Mouse (Mus musculus) bone marrow macrophage, adult 2 months (primary cell): ENCODE results near the gene Drg1. TPM values are rescaled to one million over a fixed set of nuclear protein-coding genes. Genes with fewer than 3 reads are reported as not detected.
"Not testable (repeated sequence)": the region's sequence is repeated elsewhere in the genome, so short reads cannot be mapped to it uniquely, and the experiment has no call there.

Experiments used
- H3K27ac ChIP-seq: 2 replicates; pipeline ENCODE4 v1.5.1; 2012; ENCODE audit warnings: low read depth, low read length; ENCODE audit not compliant: insufficient read depth
- H3K4me1 ChIP-seq: 2 replicates; pipeline ENCODE4 v1.6.1; 2012; ENCODE audit warnings: low read length; ENCODE audit not compliant: control insufficient read depth, insufficient read depth
- H3K4me3 ChIP-seq: 2 replicates; pipeline ENCODE4 v1.5.1; 2012; ENCODE audit warnings: mild to moderate bottlenecking, low read length, moderate library complexity; ENCODE audit not compliant: insufficient read depth
- polyA plus RNA-seq: library from polyadenylated mRNA; stranded (reverse); fragments of >200 nt; gene quantifications from 2 replicates; pipeline ENCODE4 v1.2.4, GENCODE M21; 2012; ENCODE audit not compliant: missing spikeins, insufficient read depth, insufficient read length

Drg1 gene
- polyA plus RNA-seq, 1 experiment = 75.0 TPM

GRCm38 (mm10) chr11:3167129-3167528, 99.1 kb downstream of the Drg1 start:
- not testable (repeated sequence) for H3K4me3 ChIP-seq, H3K4me1 ChIP-seq, H3K27ac ChIP-seq

DNA sequence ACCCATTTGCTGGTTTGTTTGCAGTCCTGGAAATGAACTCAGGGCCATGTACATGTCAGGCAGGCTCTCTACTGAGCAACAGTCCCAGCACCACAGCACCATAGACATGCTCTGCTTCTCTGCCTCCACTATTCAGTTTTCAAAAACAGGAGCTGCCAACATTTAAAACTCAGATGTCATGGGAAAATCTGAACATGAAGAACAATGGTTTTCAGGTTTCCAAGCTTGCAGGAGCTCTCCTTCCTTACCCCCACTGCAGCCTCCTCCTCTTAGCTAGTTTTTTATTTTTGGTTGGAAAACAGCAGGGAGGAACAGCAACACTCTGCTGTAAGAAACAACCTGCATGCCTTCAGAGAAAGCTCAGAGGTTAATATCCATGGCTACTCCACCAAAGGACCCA, 99.9 kb downstream of the Drg1 start:
- H3K4me1 ChIP-seq, H3K4me3 ChIP-seq, H3K27ac ChIP-seq: not testable (repeated sequence)

DNA sequence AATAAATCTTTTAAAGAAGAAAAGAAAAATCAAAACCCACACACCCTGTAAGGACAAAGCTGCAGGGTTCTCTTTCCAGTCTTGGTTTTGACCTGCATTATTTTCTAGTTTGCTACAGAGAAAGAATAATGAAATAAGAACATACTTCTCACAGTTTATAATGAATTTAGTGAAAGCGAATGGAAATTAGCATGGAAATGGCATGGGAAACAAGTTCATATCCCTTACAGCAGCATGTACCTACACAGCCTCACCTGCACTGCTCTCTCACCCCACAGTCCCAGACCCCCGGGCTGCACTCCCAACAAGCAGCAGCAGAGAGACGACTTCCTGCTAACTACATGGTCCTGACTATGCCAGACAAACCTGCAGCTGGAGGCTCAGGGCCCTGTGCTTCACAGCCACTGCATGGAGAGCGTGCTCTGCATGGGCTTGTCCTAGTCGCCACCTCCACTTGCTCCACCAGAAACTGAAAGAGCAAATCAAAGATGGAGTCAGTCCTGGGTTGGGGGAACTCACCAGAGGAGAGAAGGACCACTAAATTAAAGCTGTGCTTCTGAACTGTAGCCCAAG, 100.9 kb downstream of the Drg1 start:
- not testable (repeated sequence) for H3K4me1 ChIP-seq, H3K27ac ChIP-seq, H3K4me3 ChIP-seq

GRCm38 (mm10) chr11:3163661-3164060, 102.6 kb downstream of the Drg1 start:
- not testable (repeated sequence) for H3K4me1 ChIP-seq, H3K27ac ChIP-seq, H3K4me3 ChIP-seq

DNA sequence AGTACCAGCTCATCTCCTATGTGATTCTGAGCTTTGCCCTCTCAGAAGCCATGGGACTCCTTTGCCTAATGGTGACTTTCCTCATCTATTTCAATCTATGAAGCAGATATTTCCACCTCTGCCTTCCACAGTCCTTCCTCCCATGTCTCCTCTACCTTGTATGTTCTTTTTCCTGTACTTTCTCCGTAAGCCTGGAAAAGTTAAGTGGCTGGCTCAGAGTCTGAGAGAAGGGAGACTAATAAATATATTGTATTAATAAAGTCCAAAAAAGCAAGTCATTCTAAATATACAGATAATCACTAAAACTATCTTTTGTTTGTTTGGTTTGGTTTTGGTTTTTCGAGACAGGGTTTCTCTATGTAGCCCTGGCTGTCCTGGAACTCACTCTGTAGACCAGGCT, 103.1 kb downstream of the Drg1 start:
- not testable (repeated sequence) for H3K4me1 ChIP-seq, H3K4me3 ChIP-seq, H3K27ac ChIP-seq

GRCm38 (mm10) chr11:3162236-3162897, 103.8 kb downstream of the Drg1 start:
- not testable (repeated sequence) for H3K4me1 ChIP-seq, H3K4me3 ChIP-seq, H3K27ac ChIP-seq

DNA sequence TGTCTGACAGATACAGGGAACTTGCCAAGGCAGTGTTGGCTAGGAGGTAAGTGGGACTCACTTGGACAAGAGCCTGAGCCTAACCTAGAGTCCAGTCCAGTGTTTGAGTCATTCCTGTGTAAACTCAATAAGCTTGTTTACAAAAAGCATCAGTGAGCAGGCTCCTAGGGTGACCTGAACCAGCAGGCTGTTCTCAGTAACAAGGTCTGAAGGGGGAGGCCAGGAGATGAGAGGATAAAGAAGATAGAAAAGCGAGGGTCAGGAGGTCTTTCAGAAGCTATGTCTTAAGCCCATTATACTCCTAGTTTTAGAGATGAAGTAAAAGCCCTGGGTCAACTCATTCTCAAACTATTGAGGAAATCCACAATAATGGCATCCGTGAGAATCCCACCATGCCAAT, 104.8 kb downstream of the Drg1 start:
- not testable (repeated sequence) for H3K4me3 ChIP-seq, H3K27ac ChIP-seq, H3K4me1 ChIP-seq

DNA sequence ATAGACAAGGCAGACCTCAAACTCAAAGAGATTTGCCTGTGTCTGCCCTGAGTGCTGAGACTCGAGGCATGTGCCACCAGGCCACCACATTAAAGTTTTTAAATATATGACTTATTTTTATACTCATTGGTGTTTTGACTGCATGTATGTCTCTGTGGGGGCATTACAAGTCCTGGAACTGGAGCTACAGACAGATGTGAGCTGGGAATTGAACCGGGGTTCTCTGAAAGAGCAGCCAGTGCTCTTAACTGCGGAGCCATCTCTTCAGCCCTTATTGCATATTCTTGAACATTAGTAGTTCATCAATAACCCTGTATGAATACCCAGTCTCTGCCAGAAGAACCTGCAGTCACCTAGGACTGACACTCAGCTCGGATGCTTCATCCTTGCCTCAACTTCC, 107.4 kb downstream of the Drg1 start:
- H3K27ac ChIP-seq, H3K4me1 ChIP-seq, H3K4me3 ChIP-seq: not testable (repeated sequence)

DNA sequence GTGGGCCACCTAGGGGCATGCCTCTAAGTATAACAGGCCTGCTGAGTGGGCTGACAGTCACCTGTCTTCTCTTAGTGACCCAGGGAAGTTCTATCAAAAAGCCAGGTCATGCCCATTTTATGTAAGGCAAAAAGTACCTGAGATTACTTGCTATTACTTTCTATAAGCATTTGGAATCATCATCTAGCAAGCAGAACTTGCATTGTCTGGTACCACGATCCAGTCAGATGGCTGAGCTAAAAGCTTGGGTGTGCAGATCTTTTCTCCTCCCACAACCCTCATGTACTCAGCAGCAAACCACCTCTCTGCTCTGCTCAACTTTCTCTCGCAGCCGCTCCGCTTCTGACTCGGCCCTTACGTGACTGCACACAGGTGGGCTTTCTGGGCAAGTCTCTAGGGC, 108.2 kb downstream of the Drg1 start:
- not testable (repeated sequence) for H3K4me3 ChIP-seq, H3K4me1 ChIP-seq, H3K27ac ChIP-seq

DNA sequence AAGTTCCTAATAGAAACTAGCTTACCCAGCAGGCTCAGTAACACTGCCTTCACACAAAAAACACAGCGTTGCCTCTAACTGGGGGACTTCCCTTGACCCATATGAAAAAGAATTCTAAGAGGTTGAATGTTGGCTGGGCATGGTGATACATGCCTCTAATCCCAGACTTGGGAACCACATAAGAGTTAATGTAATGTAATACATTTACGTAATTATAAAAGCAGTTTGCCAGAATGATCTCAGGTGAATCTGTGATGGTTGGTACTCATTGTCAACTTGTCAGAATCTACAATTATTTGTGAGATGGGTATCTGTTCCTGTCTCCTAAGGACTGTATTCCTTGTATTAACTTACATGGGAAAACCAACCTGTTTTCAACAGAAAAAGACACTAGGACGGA, 109.2 kb downstream of the Drg1 start:
- H3K4me1 ChIP-seq, H3K4me3 ChIP-seq, H3K27ac ChIP-seq: not testable (repeated sequence)

GRCm38 (mm10) chr11:3153666-3154397, 112.4 kb downstream of the Drg1 start:
- not testable (repeated sequence) for H3K4me1 ChIP-seq, H3K4me3 ChIP-seq, H3K27ac ChIP-seq

DNA sequence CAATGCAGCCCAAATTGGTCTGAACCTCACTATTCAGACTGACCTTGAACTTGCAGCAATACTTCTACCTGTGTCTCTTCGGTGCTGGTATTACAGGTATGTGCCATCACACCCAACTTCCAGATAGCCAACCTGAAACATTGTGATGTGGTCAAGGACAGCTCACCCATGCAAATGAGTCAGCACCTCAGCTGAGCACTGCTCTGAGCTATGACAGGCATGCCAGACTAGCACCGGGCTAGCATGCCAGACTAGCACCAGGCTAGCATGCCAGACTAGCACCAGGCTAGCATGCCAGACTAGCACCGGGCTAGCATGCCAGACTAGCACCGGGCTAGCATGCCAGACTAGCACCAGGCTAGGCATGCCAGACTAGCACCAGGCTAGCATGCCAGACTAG, 114.9 kb downstream of the Drg1 start:
- H3K27ac ChIP-seq, H3K4me3 ChIP-seq, H3K4me1 ChIP-seq: not testable (repeated sequence)

- not testable (repeated sequence) for H3K27ac ChIP-seq, H3K4me1 ChIP-seq, H3K4me3 ChIP-seq
Measured at GRCm38 (mm10) chr11:3150677-3151003, 115.6 kb downstream of the Drg1 start.

DNA sequence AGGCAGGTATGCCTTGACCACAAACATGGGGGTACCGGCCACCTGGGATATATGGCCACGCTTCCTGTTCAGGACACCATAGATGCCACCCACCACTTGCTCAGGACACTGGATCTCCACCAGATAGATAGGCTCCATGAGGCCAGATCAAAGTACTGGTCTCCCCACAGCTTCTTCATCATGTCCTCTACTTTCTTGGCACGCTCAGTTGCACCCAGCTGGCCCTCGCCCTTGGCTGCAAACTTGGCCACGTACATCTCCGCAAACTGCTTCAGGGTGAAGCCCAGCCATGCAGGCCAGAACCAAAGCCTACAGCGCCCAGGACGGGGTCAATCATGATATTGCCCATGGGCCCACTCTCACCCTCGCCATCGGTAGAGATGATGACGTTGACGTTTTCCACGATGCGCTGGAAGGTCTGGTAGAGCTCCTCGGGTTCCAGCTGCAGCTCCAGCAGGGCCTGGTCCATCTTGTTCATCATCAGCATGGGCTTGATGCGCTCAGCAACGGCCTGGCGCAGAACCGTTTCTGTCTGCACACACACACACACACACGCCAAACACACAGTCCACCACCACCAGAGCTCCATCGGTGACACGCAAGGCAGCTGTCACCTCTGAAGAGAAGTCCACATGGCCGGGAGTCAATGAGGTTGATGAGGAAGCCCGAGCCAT, 116.1 kb downstream of the Drg1 start:
- not testable (repeated sequence) for H3K4me1 ChIP-seq, H3K27ac ChIP-seq, H3K4me3 ChIP-seq

DNA sequence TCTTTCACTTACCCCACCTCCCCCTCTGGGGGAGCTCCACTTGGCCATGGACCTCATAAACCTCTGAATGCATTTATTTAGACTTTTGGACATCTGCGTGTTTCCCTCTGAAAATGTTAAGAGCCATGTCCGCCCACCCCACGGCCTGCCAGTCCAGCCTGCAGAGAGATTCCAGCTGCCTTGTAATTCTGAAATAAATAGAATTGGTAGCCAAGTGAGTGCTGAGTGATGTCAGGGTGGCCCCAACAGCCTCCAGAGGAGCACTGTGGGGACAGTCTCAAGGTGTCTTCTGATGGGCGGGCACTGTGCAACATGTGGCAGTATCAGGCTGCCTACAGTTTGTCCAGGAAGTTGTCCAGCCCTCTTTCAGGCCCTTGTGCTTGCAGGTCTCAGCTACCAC, 116.7 kb downstream of the Drg1 start:
- not testable (repeated sequence) for H3K27ac ChIP-seq, H3K4me1 ChIP-seq, H3K4me3 ChIP-seq

GRCm38 (mm10) chr11:3146806-3147205, 119.4 kb downstream of the Drg1 start:
- H3K4me3 ChIP-seq, H3K27ac ChIP-seq, H3K4me1 ChIP-seq: not testable (repeated sequence)
